Mouse (Mus musculus): ENCODE data around the gene Aoc2. TPM values are rescaled to one million over a fixed set of nuclear protein-coding genes. Genes with fewer than 3 reads are reported as not detected.
"Not testable (repeated sequence)": the region's sequence is repeated elsewhere in the genome, so short reads cannot be mapped to it uniquely, and the experiment has no call there.

Aoc2 gene
- polyA plus RNA-seq, 1 experiment from 2014 or later, result 1.8 TPM

DNA sequence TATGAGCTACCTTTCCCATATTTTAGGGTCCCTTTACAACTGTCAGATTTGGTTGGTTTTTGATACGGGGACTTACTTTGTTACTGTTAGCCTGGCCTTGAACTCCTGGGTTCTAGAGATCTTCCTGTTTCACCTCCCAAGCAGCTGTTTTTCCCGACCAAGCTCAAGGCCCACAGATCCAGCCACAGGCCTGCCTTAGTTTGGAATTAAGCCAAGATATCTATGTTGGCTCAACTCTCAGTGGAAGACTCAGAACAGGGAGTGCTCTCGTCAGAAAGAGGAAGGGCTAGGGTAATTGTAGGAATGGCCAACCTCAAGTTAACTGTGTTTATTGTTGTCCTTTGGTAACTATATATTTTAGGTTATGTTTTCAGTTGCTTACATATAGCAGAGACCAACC lies 12.7 kb upstream of the Aoc2 start:
- no peak overlapping the region for H3K9ac ChIP-seq (ENCODE audit: low read depth, low read length)
- 56% methylated on average over 3 of the region's 3 CpGs for WGBS (ENCODE audit: insufficient replicate concordance)
- H3K36me3 ChIP-seq (ENCODE audit: control insufficient read depth, insufficient read depth), result no peaks in the 10 kb centered on the region
- no peak overlapping the region for H3K4me3 ChIP-seq (ENCODE audit: low read depth, low read length)
- no peaks in the 10 kb centered on the region for H3K27me3 ChIP-seq (ENCODE audit: control insufficient read depth, insufficient read depth, low read depth, low read length)
- no peaks in the 10 kb centered on the region for H3K9me3 ChIP-seq (replicated peaks; ENCODE audit: control insufficient read depth, low read length)
- peaks cover 15% of the 10 kb centered on the region for H3K4me1 ChIP-seq (ENCODE audit: control insufficient read depth, low read depth, low read length)
- no peak overlapping the region for H3K4me2 ChIP-seq (ENCODE audit: low read depth, low read length)
- no peak overlapping the region for H3K27ac ChIP-seq (ENCODE audit: low read length)
- ATAC-seq (ENCODE audit: low read depth), result no peak

- WGBS (ENCODE audit: insufficient replicate concordance), result 93% methylated on average over 1 of the region's 1 CpGs
- Histone ChIP-seq H3K36me3 (ENCODE audit: control insufficient read depth, insufficient read depth) (peaks cover 15% of the 10 kb centered on the region), H3K9me3 (replicated peaks; ENCODE audit: control insufficient read depth, low read length) (no peaks in the 10 kb centered on the region), H3K4me3 (ENCODE audit: low read depth, low read length) (no peak overlapping the region), H3K27ac (ENCODE audit: low read length) (peak overlapping the region; percentile 99), H3K9ac (ENCODE audit: low read depth, low read length) (no peak overlapping the region), H3K4me2 (ENCODE audit: low read depth, low read length) (0 out of 2 replicates have a peak overlapping the region, but pooled peaks have one; percentile 85), H3K27me3 (ENCODE audit: control insufficient read depth, insufficient read depth, low read depth, low read length) (no peaks in the 10 kb centered on the region), H3K4me1 (ENCODE audit: control insufficient read depth, low read depth, low read length) (peaks cover 24% of the 10 kb centered on the region)
- ATAC-seq (ENCODE audit: low read depth), result no peak
Measured at GRCm38 (mm10) chr11:101314567-101314966, 10.3 kb upstream of the Aoc2 start.

DNA sequence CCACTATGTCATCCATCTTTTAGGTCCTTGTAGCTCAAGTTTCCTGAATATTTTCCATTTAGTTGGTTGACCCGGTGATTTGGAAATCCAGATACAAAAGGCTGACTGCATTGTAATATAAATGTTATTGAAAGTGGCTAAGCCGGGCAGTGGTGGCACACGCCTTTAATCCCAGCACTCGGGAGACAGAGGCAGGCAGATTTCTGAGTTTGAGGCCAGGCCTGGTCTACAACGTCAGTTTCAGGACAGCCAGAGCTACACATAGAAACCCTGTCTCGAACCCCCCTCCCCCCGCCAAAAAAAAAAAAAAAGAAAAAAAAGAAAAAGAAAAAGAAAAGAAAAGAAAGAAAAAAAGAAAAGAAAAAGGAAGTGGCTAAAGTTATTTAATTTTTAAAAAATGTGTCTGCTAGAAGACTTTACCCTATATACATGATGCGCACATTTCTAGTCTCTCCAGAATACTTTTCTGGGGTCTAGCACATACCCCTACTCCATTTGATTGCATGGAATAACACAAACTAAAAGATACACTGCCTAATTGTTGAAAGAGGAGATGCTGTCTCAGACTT lies 9.7 kb upstream of the Aoc2 start:
- 51% methylated on average over 8 of the region's 8 CpGs for WGBS (ENCODE audit: insufficient replicate concordance)
- ATAC-seq (ENCODE audit: low read depth), result no peak
- peak overlapping the region; percentile 93 for H3K4me3 ChIP-seq (ENCODE audit: low read depth, low read length)
- peaks cover 21% of the 10 kb centered on the region for H3K36me3 ChIP-seq (ENCODE audit: control insufficient read depth, insufficient read depth)
- H3K27ac ChIP-seq (ENCODE audit: low read length), result peak overlapping the region; percentile 99
- H3K9ac ChIP-seq (ENCODE audit: low read depth, low read length), result peak overlapping the region; percentile 98; the same call in 1 of the 2 replicates
- peaks cover 24% of the 10 kb centered on the region for H3K4me1 ChIP-seq (ENCODE audit: control insufficient read depth, low read depth, low read length)
- peak overlapping the region; percentile 85 for H3K4me2 ChIP-seq (ENCODE audit: low read depth, low read length)
- no peaks in the 10 kb centered on the region for H3K27me3 ChIP-seq (ENCODE audit: control insufficient read depth, insufficient read depth, low read depth, low read length)
- no peaks in the 10 kb centered on the region for H3K9me3 ChIP-seq (replicated peaks; ENCODE audit: control insufficient read depth, low read length)

- peaks cover 24% of the 10 kb centered on the region for H3K4me1 ChIP-seq (ENCODE audit: control insufficient read depth, low read depth, low read length)
- peak within 1 kb of the TSS; percentile 85 for H3K4me2 ChIP-seq (ENCODE audit: low read depth, low read length)
- WGBS (ENCODE audit: insufficient replicate concordance), result under 1% methylated on average over 62 of the region's 62 CpGs
- no peaks in the 10 kb centered on the region for H3K9me3 ChIP-seq (replicated peaks; ENCODE audit: control insufficient read depth, low read length)
- peak within 1 kb of the TSS; percentile 99 for H3K27ac ChIP-seq (ENCODE audit: low read length)
- peak; percentile 89 for ATAC-seq (ENCODE audit: low read depth)
- no peaks in the 10 kb centered on the region for H3K27me3 ChIP-seq (ENCODE audit: control insufficient read depth, insufficient read depth, low read depth, low read length)
- peak within 1 kb of the TSS; percentile 98 for H3K9ac ChIP-seq (ENCODE audit: low read depth, low read length)
- H3K36me3 ChIP-seq (ENCODE audit: control insufficient read depth, insufficient read depth), result peaks cover 28% of the 10 kb centered on the region
- H3K4me3 ChIP-seq (ENCODE audit: low read depth, low read length), result peak within 1 kb of the TSS; percentile 93
Measured at GRCm38 (mm10) chr11:101315665-101316500, 9.0 kb upstream of the Aoc2 start, which contains the start of gene Psme3. Gene Psme3 (plus strand): TSS chr11:101316213.

GRCm38 (mm10) chr11:101316501-101316917 lies 8.4 kb upstream of the Aoc2 start:
- H3K27ac ChIP-seq (ENCODE audit: low read length), result peak overlapping the region; percentile 99

GRCm38 (mm10) chr11:101323609-101324008 lies 1.3 kb upstream of the Aoc2 start:
- H3K27me3 ChIP-seq (ENCODE audit: control insufficient read depth, insufficient read depth, low read depth, low read length), result no peaks in the 10 kb centered on the region
- WGBS (ENCODE audit: insufficient replicate concordance), result 35% methylated on average over 4 of the region's 4 CpGs
- H3K9ac ChIP-seq (ENCODE audit: low read depth, low read length), result no peak overlapping the region
- no peaks in the 10 kb centered on the region; the same call in 1 of the 2 replicates for H3K4me1 ChIP-seq (ENCODE audit: control insufficient read depth, low read depth, low read length)
- no peaks in the 10 kb centered on the region for H3K9me3 ChIP-seq (replicated peaks; ENCODE audit: control insufficient read depth, low read length)
- H3K27ac ChIP-seq (ENCODE audit: low read length), result no peak overlapping the region
- peaks cover 68% of the 10 kb centered on the region for H3K36me3 ChIP-seq (ENCODE audit: control insufficient read depth, insufficient read depth)
- H3K4me3 ChIP-seq (ENCODE audit: low read depth, low read length), result no peak overlapping the region
- ATAC-seq (ENCODE audit: low read depth), result peak; percentile 37
- H3K4me2 ChIP-seq (ENCODE audit: low read depth, low read length), result no peak overlapping the region

More at GRCm38 (mm10) chr11:101316501-101316917, 8.4 kb upstream of the Aoc2 start:
- Histone ChIP-seq H3K36me3 (ENCODE audit: control insufficient read depth, insufficient read depth) (peaks cover 34% of the 10 kb centered on the region), H3K4me1 (ENCODE audit: control insufficient read depth, low read depth, low read length) (peaks cover 24% of the 10 kb centered on the region), H3K9me3 (replicated peaks; ENCODE audit: control insufficient read depth, low read length) (no peaks in the 10 kb centered on the region), H3K4me3 (ENCODE audit: low read depth, low read length) (peak overlapping the region; percentile 93), H3K27me3 (ENCODE audit: control insufficient read depth, insufficient read depth, low read depth, low read length) (no peaks in the 10 kb centered on the region), H3K4me2 (ENCODE audit: low read depth, low read length) (peak overlapping the region; percentile 85), H3K9ac (ENCODE audit: low read depth, low read length) (peak overlapping the region; percentile 98)
- WGBS (ENCODE audit: insufficient replicate concordance), result 0% methylated on average over 17 of the region's 17 CpGs
- ATAC-seq (ENCODE audit: low read depth), result peak; percentile 63

DNA sequence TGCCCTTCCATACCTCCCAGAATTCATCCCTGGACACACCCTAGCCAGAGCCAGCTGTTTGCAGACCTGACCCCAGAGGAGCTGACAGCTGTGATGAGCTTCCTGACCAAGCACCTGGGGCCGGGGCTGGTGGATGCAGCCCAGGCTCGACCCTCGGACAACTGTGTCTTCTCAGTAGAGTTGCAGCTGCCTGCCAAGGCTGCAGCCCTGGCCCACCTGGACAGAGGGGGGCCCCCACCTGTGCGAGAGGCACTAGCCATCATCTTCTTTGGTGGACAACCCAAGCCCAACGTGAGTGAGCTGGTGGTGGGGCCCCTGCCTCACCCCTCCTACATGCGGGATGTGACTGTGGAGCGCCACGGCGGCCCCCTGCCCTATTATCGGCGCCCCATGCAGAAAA lies 338 bp downstream of the Aoc2 start:
- not testable (repeated sequence) for H3K4me3 ChIP-seq (ENCODE audit: low read depth, low read length); H3K9ac ChIP-seq (ENCODE audit: low read depth, low read length); H3K27ac ChIP-seq (ENCODE audit: low read length); H3K27me3 ChIP-seq (ENCODE audit: control insufficient read depth, insufficient read depth, low read depth, low read length); H3K4me2 ChIP-seq (ENCODE audit: low read depth, low read length); H3K9me3 ChIP-seq (replicated peaks; ENCODE audit: control insufficient read depth, low read length); H3K4me1 ChIP-seq (ENCODE audit: control insufficient read depth, low read depth, low read length); ATAC-seq (ENCODE audit: low read depth)
- peaks cover 52% of the 10 kb centered on the region for H3K36me3 ChIP-seq (ENCODE audit: control insufficient read depth, insufficient read depth)
- 85% methylated on average over 11 of the region's 11 CpGs for WGBS (ENCODE audit: insufficient replicate concordance)

DNA sequence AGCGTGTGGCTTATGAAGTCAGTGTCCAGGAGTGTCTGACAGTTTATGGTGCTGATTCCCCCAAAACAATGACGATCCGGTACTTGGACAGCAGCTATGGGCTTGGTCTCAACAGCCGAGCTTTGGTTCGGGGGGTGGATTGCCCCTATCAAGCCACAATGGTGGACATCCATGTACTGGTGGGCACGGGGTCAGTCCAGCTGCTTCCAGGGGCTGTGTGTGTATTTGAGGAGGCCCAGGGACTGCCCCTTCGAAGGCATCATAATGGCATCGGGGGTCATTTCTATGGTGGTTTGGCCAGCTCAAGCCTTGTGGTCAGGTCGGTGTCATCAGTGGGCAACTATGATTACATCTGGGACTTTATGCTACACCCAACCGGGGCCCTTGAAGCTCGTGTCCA lies 1.3 kb downstream of the Aoc2 start:
- 85% methylated on average over 11 of the region's 11 CpGs for WGBS (ENCODE audit: insufficient replicate concordance)
- no peak overlapping the region for H3K4me3 ChIP-seq (ENCODE audit: low read depth, low read length)
- H3K4me2 ChIP-seq (ENCODE audit: low read depth, low read length), result no peak overlapping the region
- H3K27me3 ChIP-seq (ENCODE audit: control insufficient read depth, insufficient read depth, low read depth, low read length), result no peaks in the 10 kb centered on the region
- no peaks in the 10 kb centered on the region for H3K9me3 ChIP-seq (replicated peaks; ENCODE audit: control insufficient read depth, low read length)
- peaks cover 43% of the 10 kb centered on the region for H3K36me3 ChIP-seq (ENCODE audit: control insufficient read depth, insufficient read depth)
- no peaks in the 10 kb centered on the region for H3K4me1 ChIP-seq (ENCODE audit: control insufficient read depth, low read depth, low read length)
- no peak overlapping the region for H3K9ac ChIP-seq (ENCODE audit: low read depth, low read length)
- ATAC-seq (ENCODE audit: low read depth), result no peak; the same call in 1 of the 2 replicates
- no peak overlapping the region for H3K27ac ChIP-seq (ENCODE audit: low read length)

DNA sequence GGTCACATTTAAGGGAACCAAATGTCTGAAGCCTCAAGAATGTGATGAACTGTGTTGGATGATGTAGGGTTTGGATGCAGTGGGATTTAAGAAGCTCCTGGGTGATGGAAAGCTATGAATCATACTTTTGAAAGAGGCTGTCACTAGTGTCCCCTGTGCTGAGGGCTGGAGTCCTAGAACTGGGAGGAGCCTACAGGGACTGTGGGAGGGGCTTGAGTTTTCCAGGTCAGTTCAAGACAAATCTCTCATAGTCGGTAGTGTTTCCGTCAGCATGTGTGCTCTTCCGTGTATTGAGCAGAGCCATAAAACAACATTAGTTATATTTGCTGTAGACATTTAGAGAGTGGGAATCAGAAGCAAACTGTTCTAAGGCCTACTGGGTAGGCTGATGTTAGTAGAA lies 2.4 kb downstream of the Aoc2 start:
- H3K4me2 ChIP-seq (ENCODE audit: low read depth, low read length), result no peak overlapping the region
- no peak overlapping the region for H3K4me3 ChIP-seq (ENCODE audit: low read depth, low read length)
- H3K9me3 ChIP-seq (replicated peaks; ENCODE audit: control insufficient read depth, low read length), result no peaks in the 10 kb centered on the region
- WGBS (ENCODE audit: insufficient replicate concordance), result 51% methylated on average over 3 of the region's 3 CpGs
- peaks cover 31% of the 10 kb centered on the region for H3K36me3 ChIP-seq (ENCODE audit: control insufficient read depth, insufficient read depth)
- ATAC-seq (ENCODE audit: low read depth), result no peak
- H3K27me3 ChIP-seq (ENCODE audit: control insufficient read depth, insufficient read depth, low read depth, low read length), result no peaks in the 10 kb centered on the region
- H3K27ac ChIP-seq (ENCODE audit: low read length), result no peak overlapping the region
- H3K4me1 ChIP-seq (ENCODE audit: control insufficient read depth, low read depth, low read length), result no peaks in the 10 kb centered on the region
- no peak overlapping the region for H3K9ac ChIP-seq (ENCODE audit: low read depth, low read length)
